Mouse (Mus musculus): ENCODE measurements around the gene H2-M10.5. TPM values are rescaled to one million over a fixed set of nuclear protein-coding genes. Genes with fewer than 3 reads are reported as not detected.
"Not testable (repeated sequence)": the region's sequence is repeated elsewhere in the genome, so short reads cannot be mapped to it uniquely, and the experiment has no call there.

Gene H2-M10.5
- total RNA-seq (2021) = not detected
- long read RNA-seq, experiment 1 = 0 reads
- long read RNA-seq, experiment 2 = 0 reads

DNA sequence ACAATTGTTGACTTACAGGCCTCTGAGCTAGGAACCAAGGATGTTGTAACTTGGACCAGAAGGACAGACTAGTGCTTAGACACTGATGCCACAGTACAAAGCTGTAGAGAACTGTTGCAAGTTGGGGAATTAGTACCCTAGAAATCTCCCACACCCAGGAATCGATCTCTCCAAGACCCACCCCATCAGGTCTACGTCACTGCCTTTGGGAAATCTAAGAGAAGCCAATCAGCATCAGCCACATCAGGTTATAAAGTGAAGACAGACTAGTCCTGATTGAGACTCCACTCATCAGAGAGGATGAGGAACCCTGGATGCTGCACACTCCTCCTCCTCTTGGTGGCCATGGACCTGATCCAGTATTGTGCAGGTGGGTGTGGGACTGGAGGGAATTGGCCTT, at the start of gene H2-M10.5:
H2-M10.5 (plus strand) TSS at position 301 of the 400 bp plus-strand sequence.
- DNase-seq (ENCODE audit: low spot score in 2 of 2) = not testable (repeated sequence)

DNA sequence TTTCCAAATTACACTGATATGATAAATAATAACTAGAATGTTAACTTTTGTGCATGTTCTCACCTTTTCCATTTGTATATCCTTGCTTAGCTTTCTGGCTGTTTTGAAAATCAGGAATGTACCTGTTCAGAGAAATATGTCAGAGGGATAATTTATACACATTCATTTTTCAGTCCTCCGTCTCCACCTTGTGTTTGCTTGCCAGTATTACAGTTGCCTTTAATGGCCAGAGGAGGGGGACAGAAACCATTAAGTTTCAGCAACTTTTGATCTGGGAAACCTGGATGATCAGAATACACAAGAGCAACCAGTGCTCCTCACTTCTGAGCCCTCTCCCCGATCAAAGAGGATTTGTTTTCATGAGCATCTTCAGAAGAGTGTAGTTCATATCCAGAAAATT, 46.7 kb upstream of the H2-M10.5 start:
- peak in 1 of 2 experiments; percentile 9 for DNase-seq (ENCODE audit: low spot score in 2 of 2)

DNA sequence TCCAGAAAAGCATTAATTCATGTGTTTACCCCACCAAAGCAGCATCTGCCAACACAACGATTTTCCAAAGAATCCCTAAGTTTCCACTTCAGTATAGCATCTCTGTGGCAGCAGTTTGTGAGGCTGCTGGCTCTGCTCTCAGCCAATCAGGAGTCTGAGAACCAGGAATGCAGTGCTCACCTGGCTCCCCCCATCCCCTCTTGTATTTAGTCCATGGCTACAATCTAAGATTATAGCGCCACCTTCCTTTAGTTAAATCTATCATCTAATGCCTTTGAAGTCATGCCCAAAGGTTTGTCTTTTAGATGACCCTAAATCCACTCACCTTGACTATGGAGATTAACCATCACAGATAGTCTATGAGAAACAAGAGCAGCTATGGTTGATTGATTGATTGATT, 8.9 kb upstream of the H2-M10.5 start:
- DNase-seq (ENCODE audit: low spot score in 2 of 2) = no peak

DNA sequence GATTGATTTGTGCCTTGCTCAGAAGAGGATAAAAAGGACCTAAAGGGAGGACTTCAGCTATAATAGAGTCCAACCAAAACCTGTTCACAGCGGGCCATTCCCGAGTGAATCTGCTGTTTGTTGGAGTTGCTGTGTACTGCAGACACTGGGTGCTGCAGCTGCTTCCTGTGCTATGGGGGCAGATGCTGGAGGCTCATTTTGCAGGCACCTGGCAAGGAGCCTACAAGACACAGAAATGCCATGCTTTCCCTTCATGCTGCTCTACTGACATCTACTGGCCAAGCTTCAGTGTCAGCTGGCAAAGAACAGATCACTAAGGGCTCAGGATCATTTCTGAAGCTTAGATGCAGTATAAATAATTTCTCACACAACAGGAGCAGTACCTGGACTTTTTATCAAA, 8.5 kb upstream of the H2-M10.5 start:
- DNase-seq (ENCODE audit: low spot score in 2 of 2) = peak; percentile 43 to 52

DNA sequence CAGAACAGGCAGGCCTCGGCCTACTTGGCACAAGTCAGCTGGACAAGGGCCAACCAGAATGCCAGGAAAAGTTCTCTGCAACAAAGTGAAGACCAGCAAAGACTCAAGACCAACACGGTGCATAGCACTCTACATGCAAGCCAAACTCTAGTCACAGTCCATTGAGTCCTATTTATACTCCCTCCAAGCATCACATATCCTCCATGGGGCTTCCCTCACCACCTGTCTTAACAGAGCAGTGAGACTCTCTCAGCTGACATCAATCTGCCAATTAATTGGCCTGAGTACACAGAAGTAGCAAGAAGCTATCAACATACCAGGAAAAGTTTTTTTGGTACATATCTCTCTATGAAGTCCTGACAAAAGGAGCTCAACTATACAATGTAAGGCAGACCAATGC, 7.3 kb upstream of the H2-M10.5 start:
- DNase-seq (ENCODE audit: low spot score in 2 of 2) = not testable (repeated sequence)

DNA sequence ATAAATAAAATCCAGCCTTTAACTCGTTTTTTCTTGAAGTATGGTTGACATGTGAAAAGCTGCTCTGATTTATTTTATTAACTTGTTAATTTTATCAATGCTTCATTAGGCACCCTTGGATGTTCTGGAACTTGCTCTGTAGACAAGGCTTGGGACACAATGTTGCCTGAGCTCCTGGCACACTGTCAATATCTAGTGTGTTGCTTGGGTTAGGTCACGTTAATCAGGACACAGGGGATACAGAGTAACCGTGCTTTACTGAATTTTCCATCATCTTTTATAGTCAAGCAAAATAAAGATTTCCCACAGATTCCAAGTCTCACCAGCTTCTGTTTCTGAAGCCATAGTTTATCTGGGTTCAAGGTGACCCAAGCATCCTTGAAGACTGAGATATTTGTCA, 8.8 kb downstream of the H2-M10.5 start:
- DNase-seq (ENCODE audit: low spot score in 2 of 2) = no peak

DNA sequence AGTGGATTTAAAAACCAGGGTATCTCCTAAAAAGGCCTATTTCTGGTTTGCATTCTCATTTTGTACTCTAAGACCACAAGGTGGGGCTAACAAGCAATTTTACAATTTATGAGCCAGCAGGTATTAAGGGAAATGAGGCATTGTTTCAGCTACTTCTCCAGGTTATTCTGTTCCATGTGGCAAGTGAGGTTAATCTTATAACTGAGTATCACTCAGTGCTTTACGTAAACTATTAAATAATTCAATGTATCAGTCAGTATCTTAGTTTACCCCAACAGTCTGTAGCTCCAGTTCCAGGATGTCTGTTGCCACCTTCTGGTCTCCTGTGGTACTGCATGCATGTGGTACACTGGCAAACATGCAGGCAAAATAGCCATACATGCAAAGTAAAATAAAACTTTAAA, 13.8 kb downstream of the H2-M10.5 start:
- DNase-seq (ENCODE audit: low spot score in 2 of 2) = peak; percentile 18 to 29

DNA sequence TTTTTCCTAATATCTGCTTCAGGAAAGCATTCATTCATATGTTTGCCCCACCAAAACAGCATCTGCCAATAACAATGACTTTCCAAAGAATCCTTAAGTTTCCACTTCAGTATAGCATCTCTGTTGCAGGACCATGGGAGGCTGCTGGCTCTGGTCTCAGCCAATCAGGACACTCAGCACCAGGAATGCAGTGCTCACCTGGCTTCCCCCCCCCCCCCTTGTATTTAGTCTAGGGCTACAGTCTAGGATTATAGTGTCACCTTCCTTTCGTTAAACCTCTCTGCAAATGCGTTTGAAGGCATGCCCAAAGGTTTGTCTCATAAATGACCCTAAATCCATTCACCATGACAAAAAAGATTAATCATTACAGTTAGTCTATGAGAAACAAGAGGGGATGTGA, 15.6 kb downstream of the H2-M10.5 start:
- no peak for DNase-seq (ENCODE audit: low spot score in 2 of 2)

DNA sequence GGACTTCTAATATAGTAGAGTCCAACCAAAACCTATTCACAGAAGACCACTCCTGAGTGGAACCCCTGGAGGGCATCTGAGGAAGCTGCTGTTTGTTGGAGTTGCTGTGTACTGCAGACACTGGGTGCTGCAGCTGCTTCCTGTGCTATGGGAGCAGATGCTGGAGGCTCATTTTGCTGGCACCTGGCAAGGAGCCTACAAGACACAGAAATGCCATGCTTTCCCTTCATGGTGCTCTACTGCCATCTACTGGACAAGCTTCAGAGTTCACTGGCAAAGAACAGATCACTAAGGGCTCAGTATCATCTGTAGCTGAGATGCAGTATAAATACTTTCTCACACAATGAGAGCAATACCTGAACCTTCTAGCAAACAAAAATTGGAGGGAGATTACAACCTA, 16.1 kb downstream of the H2-M10.5 start:
- peak; percentile 83 to 84 for DNase-seq (ENCODE audit: low spot score in 2 of 2)

DNA sequence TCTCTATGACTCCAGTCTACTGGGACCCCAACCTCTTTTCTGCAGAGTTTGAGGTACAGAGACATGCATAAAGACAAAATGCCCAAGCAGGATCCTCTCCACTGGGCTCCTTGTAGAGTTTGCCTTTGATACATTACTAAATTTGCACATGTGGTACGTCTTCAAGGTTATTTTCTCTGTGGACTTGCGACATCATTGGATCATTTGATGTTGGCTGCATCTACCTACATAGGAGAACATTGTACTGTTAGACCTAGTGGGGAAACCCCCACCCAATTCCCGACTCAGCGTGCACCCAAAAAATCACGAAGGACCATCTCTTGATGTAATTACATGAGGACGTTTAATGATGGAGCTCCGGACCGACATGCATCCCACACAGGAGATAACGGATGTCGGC, 26.8 kb downstream of the H2-M10.5 start:
- no peak for DNase-seq (ENCODE audit: low spot score in 2 of 2)

DNA sequence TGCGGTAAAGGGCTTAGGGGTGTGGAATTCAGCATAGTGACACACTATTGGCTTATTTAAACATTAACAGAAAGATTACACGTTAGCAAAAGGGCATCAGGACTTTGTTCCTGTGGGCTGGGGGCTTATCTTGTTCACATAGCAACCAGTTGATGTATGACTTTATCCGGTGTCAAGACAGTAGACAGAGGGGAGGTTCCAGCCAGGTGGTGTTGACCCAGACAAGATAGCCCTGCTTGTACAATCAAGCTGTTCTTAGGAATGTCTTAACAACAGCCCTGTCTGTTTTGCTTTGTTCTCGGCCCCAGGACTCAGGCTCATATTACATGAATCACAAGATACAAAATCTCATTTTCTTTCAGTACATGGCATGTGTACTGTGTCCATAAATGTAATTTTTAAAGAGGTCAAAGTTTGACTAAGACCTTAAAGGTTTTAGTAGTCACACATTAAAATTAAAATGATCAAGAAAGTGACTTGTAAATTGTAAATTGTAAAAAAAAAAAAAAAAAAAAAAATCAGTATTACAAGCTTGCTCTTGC, 27.3 kb downstream of the H2-M10.5 start:
- not testable (repeated sequence) for DNase-seq (ENCODE audit: low spot score in 2 of 2)

DNA sequence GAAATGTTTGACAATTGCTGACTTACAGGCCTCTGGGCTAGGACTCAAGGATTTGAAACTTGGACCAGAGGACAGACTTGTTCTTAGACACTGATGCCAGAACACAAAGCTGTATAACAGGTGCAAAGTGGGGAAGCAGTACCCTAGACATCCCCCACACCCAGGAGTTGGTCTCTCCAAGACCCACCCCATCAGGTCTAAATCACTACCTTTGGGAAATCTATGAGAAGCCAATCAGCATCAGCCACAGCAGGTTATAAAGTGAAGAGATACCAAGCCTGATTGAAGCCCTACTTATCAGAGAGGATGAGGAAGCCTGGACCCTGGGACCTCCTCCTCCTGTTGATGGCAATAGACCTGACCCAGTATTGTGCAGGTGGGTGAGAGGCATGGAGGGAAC, 39.2 kb downstream of the H2-M10.5 start, which contains the start of gene H2-M10.6:
H2-M10.6 (plus strand) TSS at position 301 of the 400 bp plus-strand sequence.
- no peak for DNase-seq (ENCODE audit: low spot score in 2 of 2)

DNA sequence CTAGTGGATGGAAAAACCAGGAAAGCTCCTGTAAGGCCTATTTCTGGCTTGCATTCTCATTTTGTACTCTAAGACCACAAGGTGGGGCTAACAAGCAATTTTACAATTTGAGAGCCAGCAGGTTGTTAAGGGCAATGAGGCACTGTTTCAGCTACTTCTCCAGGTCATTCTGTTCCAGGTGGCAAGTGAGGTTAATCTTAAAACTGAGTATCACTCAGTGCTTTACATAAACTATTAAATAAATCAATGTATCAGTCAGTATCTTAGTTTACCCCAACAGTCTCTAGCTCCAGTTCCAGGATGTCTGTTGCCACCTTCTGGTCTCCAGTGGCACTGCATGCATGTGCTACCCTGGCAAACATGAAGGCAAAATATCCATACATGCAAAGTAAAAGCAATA, 51.3 kb downstream of the H2-M10.5 start:
- peak; percentile 40 to 41 for DNase-seq (ENCODE audit: low spot score in 2 of 2)

DNA sequence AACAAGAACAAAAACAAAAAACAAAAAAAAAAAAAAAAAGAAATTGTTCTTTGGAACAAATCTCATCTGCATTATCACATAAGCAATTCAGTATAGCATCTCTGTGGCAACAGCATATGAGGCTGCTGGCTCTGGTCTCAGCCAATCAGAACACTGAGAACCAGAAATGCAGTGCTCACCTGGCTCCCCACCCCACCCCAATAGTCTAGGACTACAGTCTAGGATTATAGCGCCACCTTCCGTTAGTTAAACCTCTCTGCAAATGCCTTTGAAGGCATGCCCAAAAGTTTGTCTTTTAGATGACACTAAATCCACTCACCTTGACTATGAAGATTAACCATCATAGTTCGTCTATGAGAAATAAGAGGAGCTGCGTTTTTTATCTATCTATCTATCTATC, 52.8 kb downstream of the H2-M10.5 start:
- DNase-seq (ENCODE audit: low spot score in 2 of 2) = peak in 1 of 2 experiments; percentile 12

Other genes starting within 250 kb of the H2-M10.5 start
- not detected for gene H2-M11, start 225.8 kb upstream of the H2-M10.5 start, total RNA-seq (2021)
- not detected for gene H2-M9, start 130.2 kb upstream of the H2-M10.5 start, total RNA-seq (2021)
- not detected for gene H2-M1, start 100.7 kb upstream of the H2-M10.5 start, total RNA-seq (2021)
- gene H2-M10.6, start 39.3 kb downstream of the H2-M10.5 start, total RNA-seq (2021) = not detected
- 10 to 100 TPM; 20.1 to 20.2 TPM for gene Trim26, start 64.2 kb downstream of the H2-M10.5 start, total RNA-seq (2021)
- gene Trim15, start 94.3 kb downstream of the H2-M10.5 start, total RNA-seq (2021) = not detected
- not detected for gene Trim10, start 96.7 kb downstream of the H2-M10.5 start, total RNA-seq (2021)
- under 1 TPM in 1 of 2 experiments, not detected in 1; 0.40 TPM for gene Trim40, start 117.2 kb downstream of the H2-M10.5 start, total RNA-seq (2021)
- not detected for gene Trim31, start 125.2 kb downstream of the H2-M10.5 start, total RNA-seq (2021)
- gene Rnf39, start 170.0 kb downstream of the H2-M10.5 start, total RNA-seq (2021) = 10 to 100 TPM in 1 of 2 experiments, 1 to 10 TPM in 1; 9.9 to 12.4 TPM
- gene Ppp1r11, start 178.8 kb downstream of the H2-M10.5 start, total RNA-seq (2021) = 100 to 1,000 TPM; 136 to 142 TPM
- gene Znrd1, start 185.6 kb downstream of the H2-M10.5 start, total RNA-seq (2021) = 10 to 100 TPM; 32.1 to 34.6 TPM
- gene Znrd1as, start 185.7 kb downstream of the H2-M10.5 start, total RNA-seq (2021) = 1 to 10 TPM; 5.5 to 6.6 TPM
- gene 2410137M14Rik, start 208.3 kb downstream of the H2-M10.5 start, total RNA-seq (2021) = under 1 TPM; 0.40 to 0.58 TPM
- 1 to 10 TPM; 1.1 to 1.4 TPM for gene H2-M5, start 216.6 kb downstream of the H2-M10.5 start, total RNA-seq (2021)
- 10 to 100 TPM; 12.2 to 12.3 TPM for gene Zfp57, start 228.3 kb downstream of the H2-M10.5 start, total RNA-seq (2021)

Data from left cerebral cortex, adult 18-20 months (tissue).